Mouse (Mus musculus): ENCODE data around the gene Hhat.

Hhat gene

GRCm38 (mm10) chr1:192497505-192497904 lies 273.5 kb downstream of the Hhat start:
- DNase-seq (ENCODE audit: low spot score) = no peak

GRCm38 (mm10) chr1:192489908-192490825 lies 280.9 kb downstream of the Hhat start:
- no peak for DNase-seq (ENCODE audit: low spot score)

GRCm38 (mm10) chr1:192487571-192487970 lies 283.5 kb downstream of the Hhat start:
- no peak for DNase-seq (ENCODE audit: low spot score)

GRCm38 (mm10) chr1:192485030-192485429 lies 286.0 kb downstream of the Hhat start:
- DNase-seq (ENCODE audit: low spot score) = no peak

GRCm38 (mm10) chr1:192481446-192481845 lies 289.6 kb downstream of the Hhat start:
- no peak for DNase-seq (ENCODE audit: low spot score)

GRCm38 (mm10) chr1:192480072-192480784 lies 290.8 kb downstream of the Hhat start:
- DNase-seq (ENCODE audit: low spot score) = no peak

GRCm38 (mm10) chr1:192478176-192478575 lies 292.8 kb downstream of the Hhat start:
- no peak for DNase-seq (ENCODE audit: low spot score)

- DNase-seq (ENCODE audit: low spot score) = no peak
Observed at GRCm38 (mm10) chr1:192477556-192477955, 293.5 kb downstream of the Hhat start.

- no peak for DNase-seq (ENCODE audit: low spot score)
Observed at GRCm38 (mm10) chr1:192476704-192477103, 294.3 kb downstream of the Hhat start.

GRCm38 (mm10) chr1:192473134-192473533 lies 297.9 kb downstream of the Hhat start:
- no peak for DNase-seq (ENCODE audit: low spot score)

- DNase-seq (ENCODE audit: low spot score) = no peak
Observed at GRCm38 (mm10) chr1:192472366-192472765, 298.7 kb downstream of the Hhat start.

- DNase-seq (ENCODE audit: low spot score) = no peak
Observed at GRCm38 (mm10) chr1:192463732-192464131, 307.3 kb downstream of the Hhat start.

GRCm38 (mm10) chr1:192457526-192458206 lies 313.4 kb downstream of the Hhat start:
- DNase-seq (ENCODE audit: low spot score) = no peak

- no peak for DNase-seq (ENCODE audit: low spot score)
Observed at GRCm38 (mm10) chr1:192457037-192457436, 314.0 kb downstream of the Hhat start.

GRCm38 (mm10) chr1:192454981-192455380 lies 316.0 kb downstream of the Hhat start:
- DNase-seq (ENCODE audit: low spot score) = no peak

GRCm38 (mm10) chr1:192454501-192454900 lies 316.5 kb downstream of the Hhat start:
- DNase-seq (ENCODE audit: low spot score) = no peak

- DNase-seq (ENCODE audit: low spot score) = peak; percentile 35
Observed at GRCm38 (mm10) chr1:192451722-192452121, 319.3 kb downstream of the Hhat start.

GRCm38 (mm10) chr1:192450425-192450824 lies 320.6 kb downstream of the Hhat start:
- no peak for DNase-seq (ENCODE audit: low spot score)

- no peak for DNase-seq (ENCODE audit: low spot score)
Observed at GRCm38 (mm10) chr1:192449572-192450351, 321.3 kb downstream of the Hhat start.

GRCm38 (mm10) chr1:192448512-192448911 lies 322.5 kb downstream of the Hhat start:
- DNase-seq (ENCODE audit: low spot score) = no peak

- no peak for DNase-seq (ENCODE audit: low spot score)
Observed at GRCm38 (mm10) chr1:192447666-192448065, 323.4 kb downstream of the Hhat start.

All from layer of hippocampus, adult 11-12 months (tissue).